Mouse (Mus musculus): ENCODE data around the gene Adora1. TPM values are rescaled to one million over a fixed set of nuclear protein-coding genes. Genes with fewer than 3 reads are reported as not detected.

The Adora1 gene
- polyA plus RNA-seq, 1 experiment, result 1.2 TPM

- no peak overlapping the region for H3K27ac ChIP-seq (ENCODE audit: insufficient read depth, low read depth, low read length)
- TF ChIP-seq CTCF (IDR thresholded peaks at IDR 0.05; ENCODE audit: extremely low read depth, insufficient read length, insufficient replicate concordance, low read depth, low read length) (no peak), POLR2A (IDR thresholded peaks at IDR 0.05; ENCODE audit: low read depth, low read length) (no peak)
- H3K27me3 ChIP-seq (ENCODE audit: control insufficient read depth, insufficient read depth, low read length), result peaks cover 14% of the 10 kb centered on the region
- H3K36me3 ChIP-seq (ENCODE audit: control insufficient read depth, insufficient read depth, low read length), result no peaks in the 10 kb centered on the region
- H3K4me3 ChIP-seq (ENCODE audit: low read depth, low read length), result no peak overlapping the region
- 45% methylated on average over 3 of the region's 3 CpGs for WGBS
- H3K4me1 ChIP-seq (ENCODE audit: control insufficient read depth, insufficient read depth, insufficient read length, low read length), result peaks cover 27% of the 10 kb centered on the region
Measured at GRCm38 (mm10) chr1:134231681-134232080, 3.5 kb downstream of the Adora1 start.

- Histone ChIP-seq H3K27ac (ENCODE audit: insufficient read depth, low read depth, low read length) (no peak overlapping the region), H3K36me3 (ENCODE audit: control insufficient read depth, insufficient read depth, low read length) (no peaks in the 10 kb centered on the region), H3K4me3 (ENCODE audit: low read depth, low read length) (no peak overlapping the region), H3K27me3 (ENCODE audit: control insufficient read depth, insufficient read depth, low read length) (peaks cover 14% of the 10 kb centered on the region), H3K4me1 (ENCODE audit: control insufficient read depth, insufficient read depth, insufficient read length, low read length) (peaks cover 30% of the 10 kb centered on the region)
- 78% methylated on average over 3 of the region's 3 CpGs for WGBS
- TF ChIP-seq POLR2A (IDR thresholded peaks at IDR 0.05; ENCODE audit: low read depth, low read length) (no peak), CTCF (IDR thresholded peaks at IDR 0.05; ENCODE audit: extremely low read depth, insufficient read length, insufficient replicate concordance, low read depth, low read length) (no peak)
Measured at GRCm38 (mm10) chr1:134231270-134231669, 4.0 kb downstream of the Adora1 start.

GRCm38 (mm10) chr1:134230638-134231228 lies 4.5 kb downstream of the Adora1 start:
- no peaks in the 10 kb centered on the region for H3K36me3 ChIP-seq (ENCODE audit: control insufficient read depth, insufficient read depth, low read length)
- WGBS, result 81% methylated on average over 10 of the region's 10 CpGs
- no peak overlapping the region for H3K27ac ChIP-seq (ENCODE audit: insufficient read depth, low read depth, low read length)

DNA sequence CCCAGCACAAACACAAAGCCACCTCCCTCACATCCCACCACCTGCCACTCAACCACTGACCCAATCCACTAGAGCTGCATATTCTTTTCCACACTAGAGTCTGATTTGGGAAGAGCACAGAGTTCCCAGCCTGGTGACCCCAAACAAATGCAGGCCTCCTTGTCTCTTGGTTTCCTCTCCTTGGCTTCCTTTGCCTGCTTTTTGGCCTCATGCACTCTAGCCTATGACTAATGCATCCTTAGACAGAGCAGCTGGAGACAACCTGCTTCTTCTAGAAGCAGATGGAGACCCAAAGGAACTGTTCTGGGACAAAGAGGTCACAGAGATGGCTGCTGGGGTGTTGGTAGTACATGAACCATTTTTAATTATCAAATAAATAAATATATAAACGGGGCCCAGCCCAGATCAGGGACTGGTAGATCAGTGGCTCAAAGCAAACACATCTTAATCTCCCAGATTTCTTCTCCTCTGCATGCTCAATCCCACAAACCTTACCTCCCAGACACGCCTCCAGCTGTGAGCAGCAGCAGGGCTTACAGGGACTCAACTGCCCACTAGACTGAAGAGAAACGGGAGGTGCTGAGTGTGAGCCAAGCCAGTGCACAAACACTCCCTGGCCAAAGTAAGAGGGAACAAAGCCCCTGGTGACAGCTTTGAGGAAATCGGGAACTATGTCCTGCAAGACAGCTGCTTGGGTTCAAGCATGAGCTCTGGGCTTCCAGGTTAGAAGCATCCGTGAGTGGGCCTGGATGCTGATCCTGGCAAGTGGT lies 5.2 kb downstream of the Adora1 start:
- 66% methylated on average over 5 of the region's 5 CpGs for WGBS
- TF ChIP-seq CTCF (IDR thresholded peaks at IDR 0.05; ENCODE audit: extremely low read depth, insufficient read length, insufficient replicate concordance, low read depth, low read length) (no peak), POLR2A (IDR thresholded peaks at IDR 0.05; ENCODE audit: low read depth, low read length) (no peak)

More at GRCm38 (mm10) chr1:134230638-134231228, 4.5 kb downstream of the Adora1 start:
- Histone ChIP-seq H3K27me3 (ENCODE audit: control insufficient read depth, insufficient read depth, low read length) (peaks cover 14% of the 10 kb centered on the region), H3K4me3 (ENCODE audit: low read depth, low read length) (no peak overlapping the region), H3K4me1 (ENCODE audit: control insufficient read depth, insufficient read depth, insufficient read length, low read length) (peaks cover 30% of the 10 kb centered on the region)
- TF ChIP-seq CTCF (IDR thresholded peaks at IDR 0.05; ENCODE audit: extremely low read depth, insufficient read length, insufficient replicate concordance, low read depth, low read length), result no peak
- TF ChIP-seq POLR2A (IDR thresholded peaks at IDR 0.05; ENCODE audit: low read depth, low read length), result no peak

GRCm38 (mm10) chr1:134226739-134227138 lies 8.5 kb downstream of the Adora1 start:
- Histone ChIP-seq H3K4me3 (ENCODE audit: low read depth, low read length) (no peak overlapping the region), H3K36me3 (ENCODE audit: control insufficient read depth, insufficient read depth, low read length) (no peaks in the 10 kb centered on the region), H3K4me1 (ENCODE audit: control insufficient read depth, insufficient read depth, insufficient read length, low read length) (peaks cover 14% of the 10 kb centered on the region; the same call in 1 of the 2 replicates), H3K27ac (ENCODE audit: insufficient read depth, low read depth, low read length) (no peak overlapping the region), H3K27me3 (ENCODE audit: control insufficient read depth, insufficient read depth, low read length) (no peaks in the 10 kb centered on the region)
- WGBS, result 26% methylated on average over 8 of the region's 8 CpGs
- TF ChIP-seq POLR2A (IDR thresholded peaks at IDR 0.05; ENCODE audit: low read depth, low read length) (no peak), CTCF (IDR thresholded peaks at IDR 0.05; ENCODE audit: extremely low read depth, insufficient read length, insufficient replicate concordance, low read depth, low read length) (no peak)

More for the DNA sequence above, 5.2 kb downstream of the Adora1 start:
- no peaks in the 10 kb centered on the region for H3K36me3 ChIP-seq (ENCODE audit: control insufficient read depth, insufficient read depth, low read length)
- H3K27me3 ChIP-seq (ENCODE audit: control insufficient read depth, insufficient read depth, low read length), result peaks cover 7% of the 10 kb centered on the region; the same call in 1 of the 2 replicates
- H3K4me1 ChIP-seq (ENCODE audit: control insufficient read depth, insufficient read depth, insufficient read length, low read length), result peaks cover 27% of the 10 kb centered on the region
- no peak overlapping the region for H3K4me3 ChIP-seq (ENCODE audit: low read depth, low read length)
- H3K27ac ChIP-seq (ENCODE audit: insufficient read depth, low read depth, low read length), result no peak overlapping the region

GRCm38 (mm10) chr1:134225375-134225774 lies 9.9 kb downstream of the Adora1 start:
- Histone ChIP-seq H3K27me3 (ENCODE audit: control insufficient read depth, insufficient read depth, low read length) (no peaks in the 10 kb centered on the region), H3K36me3 (ENCODE audit: control insufficient read depth, insufficient read depth, low read length) (no peaks in the 10 kb centered on the region), H3K4me1 (ENCODE audit: control insufficient read depth, insufficient read depth, insufficient read length, low read length) (peaks cover 14% of the 10 kb centered on the region; the same call in 1 of the 2 replicates), H3K27ac (ENCODE audit: insufficient read depth, low read depth, low read length) (no peak overlapping the region), H3K4me3 (ENCODE audit: low read depth, low read length) (no peak overlapping the region)
- 94% methylated on average over 5 of the region's 5 CpGs for whole genome bisulfite sequencing
- TF ChIP-seq POLR2A (IDR thresholded peaks at IDR 0.05; ENCODE audit: low read depth, low read length), result no peak
- no peak for TF ChIP-seq CTCF (IDR thresholded peaks at IDR 0.05; ENCODE audit: extremely low read depth, insufficient read length, insufficient replicate concordance, low read depth, low read length)

DNA sequence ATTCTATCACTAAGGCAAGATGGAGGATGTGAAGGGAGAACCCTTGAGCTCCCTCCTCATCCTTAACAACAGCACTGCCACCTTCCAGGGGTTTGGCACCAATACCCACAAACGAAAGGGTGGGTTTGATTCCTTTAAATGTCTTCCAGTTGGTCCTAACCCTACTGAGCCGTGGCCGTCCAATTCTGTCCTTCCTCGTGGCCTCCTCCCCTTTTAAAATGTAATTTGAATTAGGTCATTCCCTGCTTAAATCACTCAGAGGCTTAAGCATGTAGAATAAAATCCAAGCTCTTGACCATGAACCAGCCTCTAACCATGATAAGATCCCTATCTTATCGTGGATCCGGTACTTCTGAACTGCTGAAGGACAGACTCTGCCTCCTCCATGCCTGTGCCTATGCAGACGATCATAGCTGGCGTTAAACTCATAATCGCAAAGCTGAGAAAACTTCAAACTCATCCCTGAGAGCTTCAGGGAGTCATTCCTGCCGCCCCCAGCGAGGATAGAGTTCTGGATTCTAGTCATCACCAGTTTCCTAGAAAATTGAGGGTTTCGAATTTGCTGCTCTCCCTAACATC lies 10.5 kb downstream of the Adora1 start:
- 86% methylated on average over 12 of the region's 12 CpGs for WGBS
- TF ChIP-seq CTCF (IDR thresholded peaks at IDR 0.05; ENCODE audit: extremely low read depth, insufficient read length, insufficient replicate concordance, low read depth, low read length), result no peak
- no peak for TF ChIP-seq POLR2A (IDR thresholded peaks at IDR 0.05; ENCODE audit: low read depth, low read length)
- peaks cover 14% of the 10 kb centered on the region; the same call in 1 of the 2 replicates for H3K4me1 ChIP-seq (ENCODE audit: control insufficient read depth, insufficient read depth, insufficient read length, low read length)

More for the DNA sequence above, 10.5 kb downstream of the Adora1 start:
- H3K27ac ChIP-seq (ENCODE audit: insufficient read depth, low read depth, low read length), result no peak overlapping the region
- no peak overlapping the region for H3K4me3 ChIP-seq (ENCODE audit: low read depth, low read length)
- no peaks in the 10 kb centered on the region for H3K27me3 ChIP-seq (ENCODE audit: control insufficient read depth, insufficient read depth, low read length)
- H3K36me3 ChIP-seq (ENCODE audit: control insufficient read depth, insufficient read depth, low read length), result no peaks in the 10 kb centered on the region

All from small intestine, adult 2 months (tissue).